Mouse (Mus musculus): ENCODE results near the gene Coro7. TPM values are rescaled to one million over a fixed set of nuclear protein-coding genes. Genes with fewer than 3 reads are reported as not detected.
"Not testable (repeated sequence)": the region's sequence is repeated elsewhere in the genome, so short reads cannot be mapped to it uniquely, and the experiment has no call there.

The Coro7 gene
- polyA plus RNA-seq, 1 experiment = 28.7 TPM

GRCm38 (mm10) chr16:4702646-4703045 is 23.1 kb upstream of the Coro7 start:
- Histone ChIP-seq H3K4me3 (ENCODE audit: insufficient read depth, low read depth, low read length) (no peak overlapping the region), H3K27ac (replicated peaks; ENCODE audit: low read depth, low read length) (no peak overlapping the region), H3K4me1 (ENCODE audit: control insufficient read depth, insufficient read depth, insufficient read length, low read length) (peaks cover 5% of the 10 kb centered on the region; the same call in 1 of the 2 replicates)

GRCm38 (mm10) chr16:4701211-4701610 is 21.6 kb upstream of the Coro7 start:
- no peaks in the 10 kb centered on the region for H3K4me1 ChIP-seq (ENCODE audit: control insufficient read depth, insufficient read depth, insufficient read length, low read length)
- H3K27ac ChIP-seq (replicated peaks; ENCODE audit: low read depth, low read length) = no peak overlapping the region
- no peak overlapping the region for H3K4me3 ChIP-seq (ENCODE audit: insufficient read depth, low read depth, low read length)

GRCm38 (mm10) chr16:4689371-4689770 is 9.8 kb upstream of the Coro7 start:
- H3K4me1 ChIP-seq (ENCODE audit: control insufficient read depth, insufficient read depth, insufficient read length, low read length); H3K4me3 ChIP-seq (ENCODE audit: insufficient read depth, low read depth, low read length); H3K27ac ChIP-seq (replicated peaks; ENCODE audit: low read depth, low read length): not testable (repeated sequence)

DNA sequence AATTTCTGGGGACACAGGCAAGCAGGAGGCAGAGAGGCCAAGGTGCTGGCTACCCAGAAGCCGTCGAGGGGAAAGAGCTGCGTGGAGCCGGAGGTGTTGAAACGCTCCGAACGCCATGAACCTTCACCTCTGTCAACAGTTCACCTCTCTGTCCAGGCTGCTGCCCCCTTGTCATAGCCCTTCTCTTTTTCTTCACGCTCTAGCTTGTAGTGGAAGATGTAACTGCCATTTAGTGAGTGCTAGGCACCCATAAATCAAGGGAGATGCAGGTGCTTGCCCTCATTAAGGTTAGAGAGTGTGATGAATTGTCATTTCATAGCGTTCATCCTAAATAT is 4.8 kb upstream of the Coro7 start:
- Histone ChIP-seq H3K27ac (replicated peaks; ENCODE audit: low read depth, low read length) (peak overlapping the region; percentile 68), H3K4me1 (ENCODE audit: control insufficient read depth, insufficient read depth, insufficient read length, low read length) (no peaks in the 10 kb centered on the region), H3K4me3 (ENCODE audit: insufficient read depth, low read depth, low read length) (peak overlapping the region; percentile 69)

- Histone ChIP-seq H3K4me1 (ENCODE audit: control insufficient read depth, insufficient read depth, insufficient read length, low read length) (peaks cover 1% of the 10 kb centered on the region; the same call in 1 of the 2 replicates), H3K4me3 (ENCODE audit: insufficient read depth, low read depth, low read length) (peak overlapping the region; percentile 69), H3K27ac (replicated peaks; ENCODE audit: low read depth, low read length) (peak overlapping the region; percentile 94)
Observed at GRCm38 (mm10) chr16:4683581-4684456, 4.2 kb upstream of the Coro7 start.

DNA sequence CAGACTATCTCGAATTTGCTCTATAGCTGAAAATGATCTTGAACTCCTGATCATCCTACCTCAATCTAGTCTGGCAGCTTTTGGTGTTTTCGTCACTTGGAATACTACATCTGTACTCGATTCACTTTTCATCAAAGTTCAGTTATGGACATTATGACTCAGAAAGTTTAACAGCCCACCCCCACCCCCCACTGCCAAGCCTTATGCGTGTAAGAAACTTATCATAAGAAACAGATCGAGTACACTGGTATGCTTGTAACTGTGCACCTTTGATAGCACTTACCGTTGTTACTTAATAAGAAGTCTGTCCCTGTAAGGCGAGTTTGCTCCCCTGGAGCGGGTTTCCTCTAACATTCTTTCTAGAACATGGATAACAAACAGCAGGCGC is 3.6 kb upstream of the Coro7 start:
- peak overlapping the region; percentile 69 for H3K4me3 ChIP-seq (ENCODE audit: insufficient read depth, low read depth, low read length)
- peak overlapping the region; percentile 94 for H3K27ac ChIP-seq (replicated peaks; ENCODE audit: low read depth, low read length)
- peaks cover 3% of the 10 kb centered on the region; the same call in 1 of the 2 replicates for H3K4me1 ChIP-seq (ENCODE audit: control insufficient read depth, insufficient read depth, insufficient read length, low read length)

DNA sequence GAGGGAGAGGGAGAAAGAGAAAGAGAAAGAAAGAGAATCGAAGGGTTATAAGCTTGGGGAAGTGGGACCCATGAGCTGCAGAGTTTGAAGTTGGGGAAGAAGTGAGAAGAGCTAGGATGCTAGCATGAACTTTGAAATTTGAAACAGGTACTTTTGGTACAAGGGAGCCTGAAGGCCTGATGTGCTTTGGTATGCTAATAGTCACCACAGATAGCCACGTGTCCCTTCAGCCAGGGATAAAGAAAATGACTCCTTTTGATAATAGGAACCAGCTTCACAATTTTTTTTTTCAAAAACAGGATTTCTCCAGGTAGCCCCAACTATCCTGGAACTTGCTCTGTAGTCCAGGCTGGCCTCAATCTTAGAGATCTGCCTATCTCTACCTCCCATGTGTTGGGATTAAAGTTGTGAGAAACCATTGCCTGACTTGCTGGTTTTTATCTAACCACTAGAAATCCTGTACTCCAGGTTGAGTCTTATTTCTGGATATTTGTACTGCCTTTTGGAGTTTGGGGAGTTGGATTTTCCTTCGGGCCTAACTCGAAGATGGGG is 3.1 kb upstream of the Coro7 start:
- Histone ChIP-seq H3K27ac (replicated peaks; ENCODE audit: low read depth, low read length) (peak overlapping the region; percentile 94), H3K4me3 (ENCODE audit: insufficient read depth, low read depth, low read length) (peak overlapping the region; percentile 69)

DNA sequence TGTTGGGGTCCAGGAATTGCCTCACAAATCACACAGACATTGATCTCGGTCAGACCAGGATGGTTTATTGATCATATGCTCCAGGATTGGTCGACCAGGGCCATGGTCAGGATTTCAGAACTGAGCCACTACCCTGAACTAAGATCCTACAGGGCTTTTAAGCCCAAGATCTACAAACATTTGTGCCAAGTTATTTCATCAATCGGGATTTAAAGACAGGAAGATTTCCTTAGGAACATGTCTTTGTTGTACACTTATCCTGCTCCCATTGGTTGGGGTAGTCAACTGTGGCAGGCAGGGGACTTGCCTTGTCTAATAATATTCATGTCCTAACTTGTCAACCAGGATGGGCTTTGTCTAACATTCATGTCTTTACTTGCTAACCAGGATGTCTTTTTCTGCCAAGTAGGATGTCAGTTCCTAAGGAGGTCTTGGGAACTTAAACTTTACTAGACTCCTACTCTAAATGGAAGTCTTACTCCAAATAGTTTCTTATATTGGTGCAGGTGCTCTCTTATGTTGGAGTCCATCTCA is 1.4 kb upstream of the Coro7 start:
- not testable (repeated sequence) for H3K4me3 ChIP-seq (ENCODE audit: insufficient read depth, low read depth, low read length); H3K4me1 ChIP-seq (ENCODE audit: control insufficient read depth, insufficient read depth, insufficient read length, low read length)

More for the DNA sequence above, 3.1 kb upstream of the Coro7 start:
- peaks cover 3% of the 10 kb centered on the region; the same call in 1 of the 2 replicates for H3K4me1 ChIP-seq (ENCODE audit: control insufficient read depth, insufficient read depth, insufficient read length, low read length)

DNA sequence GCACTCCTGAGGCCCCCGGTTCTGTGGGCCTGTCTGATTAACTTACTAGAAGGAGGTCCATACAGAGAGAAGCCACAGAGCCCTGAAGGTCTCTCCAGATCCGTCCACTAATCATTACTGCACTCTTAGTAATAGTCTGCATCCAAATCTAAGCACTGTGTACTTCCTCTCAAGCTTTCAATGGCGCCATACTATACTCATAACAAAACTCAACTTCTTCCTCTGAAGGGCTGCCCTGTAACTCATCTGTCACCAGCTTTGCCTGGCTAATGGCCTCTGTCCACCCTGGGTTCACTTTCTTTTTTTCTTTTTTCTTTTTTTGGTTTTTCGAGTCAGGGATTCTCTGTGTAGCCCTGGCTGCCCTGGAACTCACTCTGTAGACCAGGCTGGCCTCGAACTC is 1.5 kb downstream of the Coro7 start:
- H3K27ac ChIP-seq (replicated peaks; ENCODE audit: low read depth, low read length) = no peak overlapping the region
- H3K4me1 ChIP-seq (ENCODE audit: control insufficient read depth, insufficient read depth, insufficient read length, low read length) = peaks cover 3% of the 10 kb centered on the region; the same call in 1 of the 2 replicates
- no peak overlapping the region; the same call in 1 of the 2 replicates for H3K4me3 ChIP-seq (ENCODE audit: insufficient read depth, low read depth, low read length)

More for the DNA sequence above, 1.4 kb upstream of the Coro7 start:
- not testable (repeated sequence) for H3K27ac ChIP-seq (replicated peaks; ENCODE audit: low read depth, low read length)

DNA sequence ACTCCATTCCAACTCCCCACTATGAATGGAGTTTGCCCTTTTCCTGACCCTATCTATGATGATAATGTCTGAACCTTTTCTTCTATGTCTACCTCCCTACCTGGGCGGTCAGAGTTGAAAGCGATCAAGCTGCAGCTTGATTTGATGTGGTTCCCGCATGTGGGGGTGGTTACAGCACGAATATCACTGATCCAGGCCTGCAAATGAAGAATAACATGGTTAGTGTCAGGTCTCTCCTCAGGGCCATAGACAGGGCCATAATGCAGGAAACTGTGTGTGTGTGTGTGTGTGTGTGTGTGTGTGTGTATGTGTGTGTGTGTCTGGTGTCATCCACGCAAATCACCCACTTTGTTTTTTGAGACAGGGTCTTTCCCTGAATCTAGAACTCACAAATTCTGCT is 2.7 kb downstream of the Coro7 start:
- peaks cover 3% of the 10 kb centered on the region; the same call in 1 of the 2 replicates for H3K4me1 ChIP-seq (ENCODE audit: control insufficient read depth, insufficient read depth, insufficient read length, low read length)
- H3K4me3 ChIP-seq (ENCODE audit: insufficient read depth, low read depth, low read length) = no peak overlapping the region
- no peak overlapping the region for H3K27ac ChIP-seq (replicated peaks; ENCODE audit: low read depth, low read length)

DNA sequence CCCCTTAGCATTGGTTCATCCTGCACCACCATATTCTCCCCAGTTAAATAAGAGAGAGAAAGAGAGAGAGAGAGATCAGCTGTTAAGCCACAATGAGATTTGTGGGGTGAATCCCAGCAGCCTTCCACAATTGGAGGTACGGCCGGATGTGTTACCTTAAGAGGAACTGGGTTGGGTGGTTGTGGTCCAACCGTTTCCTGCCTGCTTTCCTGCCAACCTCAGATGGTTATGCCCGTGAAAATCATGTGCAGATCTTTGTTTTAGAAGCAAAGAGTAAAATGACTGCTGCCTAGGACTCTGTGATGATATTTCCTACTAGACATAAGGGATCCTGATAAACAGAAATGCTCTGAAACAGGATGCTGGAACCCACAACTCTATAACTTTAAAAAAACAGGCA is 5.5 kb downstream of the Coro7 start:
- Histone ChIP-seq H3K27ac (replicated peaks; ENCODE audit: low read depth, low read length) (no peak overlapping the region), H3K4me1 (ENCODE audit: control insufficient read depth, insufficient read depth, insufficient read length, low read length) (peaks cover 3% of the 10 kb centered on the region; the same call in 1 of the 2 replicates), H3K4me3 (ENCODE audit: insufficient read depth, low read depth, low read length) (no peak overlapping the region)

GRCm38 (mm10) chr16:4670317-4670716 is 9.3 kb downstream of the Coro7 start:
- Histone ChIP-seq H3K27ac (replicated peaks; ENCODE audit: low read depth, low read length) (no peak overlapping the region), H3K4me3 (ENCODE audit: insufficient read depth, low read depth, low read length) (no peak overlapping the region), H3K4me1 (ENCODE audit: control insufficient read depth, insufficient read depth, insufficient read length, low read length) (no peaks in the 10 kb centered on the region)

- Histone ChIP-seq H3K4me3 (ENCODE audit: insufficient read depth, low read depth, low read length) (no peak overlapping the region), H3K27ac (replicated peaks; ENCODE audit: low read depth, low read length) (no peak overlapping the region), H3K4me1 (ENCODE audit: control insufficient read depth, insufficient read depth, insufficient read length, low read length) (no peaks in the 10 kb centered on the region)
Observed at GRCm38 (mm10) chr16:4667190-4667808, 12.3 kb downstream of the Coro7 start.

DNA sequence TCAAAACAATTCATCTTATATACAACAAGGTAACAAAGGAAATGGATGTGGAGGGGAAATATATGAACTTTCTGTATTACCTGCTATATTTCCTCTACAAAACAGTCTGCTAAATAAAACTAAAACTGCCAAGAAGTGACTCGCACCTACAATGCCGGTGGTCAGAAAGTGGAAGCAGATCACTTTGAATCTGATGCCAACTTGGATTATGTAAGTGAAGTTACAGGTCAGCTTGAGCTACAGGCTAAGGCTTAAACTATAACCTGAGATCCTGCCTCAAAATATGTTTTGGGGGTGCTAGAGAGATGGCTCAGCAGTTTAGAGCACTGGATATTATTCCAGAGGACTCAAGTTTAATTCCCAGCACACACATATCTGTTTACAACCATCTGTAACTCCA is 13.9 kb downstream of the Coro7 start:
- no peak overlapping the region for H3K27ac ChIP-seq (replicated peaks; ENCODE audit: low read depth, low read length)
- H3K4me3 ChIP-seq (ENCODE audit: insufficient read depth, low read depth, low read length) = no peak overlapping the region
- no peaks in the 10 kb centered on the region for H3K4me1 ChIP-seq (ENCODE audit: control insufficient read depth, insufficient read depth, insufficient read length, low read length)

- Histone ChIP-seq H3K4me1 (ENCODE audit: control insufficient read depth, insufficient read depth, insufficient read length, low read length) (no peaks in the 10 kb centered on the region), H3K4me3 (ENCODE audit: insufficient read depth, low read depth, low read length) (no peak overlapping the region), H3K27ac (replicated peaks; ENCODE audit: low read depth, low read length) (no peak overlapping the region)
Observed at GRCm38 (mm10) chr16:4663806-4664205, 15.8 kb downstream of the Coro7 start.
